Mouse (Mus musculus): ENCODE data around the gene Usp20. TPM values are rescaled to one million over a fixed set of nuclear protein-coding genes. Genes with fewer than 3 reads are reported as not detected.

Gene Usp20
- polyA plus RNA-seq, 1 experiment from 2014 or later, result 19.8 TPM

GRCm38 (mm10) chr2:30995432-30995996 is 13.4 kb downstream of the Usp20 start:
- 73% methylated on average over 11 of the region's 11 CpGs for WGBS
- peaks cover 13% of the 10 kb centered on the region; the same call in 1 of the 2 replicates for H3K36me3 ChIP-seq

GRCm38 (mm10) chr2:30998443-30999260 is 16.6 kb downstream of the Usp20 start:
- peaks cover 28% of the 10 kb centered on the region for H3K36me3 ChIP-seq
- no peaks in the 10 kb centered on the region for H3K9me3 ChIP-seq (replicated peaks)
- H3K4me3 ChIP-seq, result no peak overlapping the region
- H3K27ac ChIP-seq (replicated peaks), result no peak overlapping the region
- DNase-seq (ENCODE audit: low spot score), result no peak
- no peaks in the 10 kb centered on the region for H3K27me3 ChIP-seq (ENCODE audit: low read depth, poor library complexity, severe bottlenecking)
- peaks cover 5% of the 10 kb centered on the region; the same call in 1 of the 2 replicates for H3K4me1 ChIP-seq
- 80% methylated on average over 8 of the region's 8 CpGs for WGBS

More at GRCm38 (mm10) chr2:30995432-30995996, 13.4 kb downstream of the Usp20 start:
- H3K9me3 ChIP-seq (replicated peaks), result no peaks in the 10 kb centered on the region
- no peak overlapping the region for H3K27ac ChIP-seq (replicated peaks)
- H3K4me1 ChIP-seq, result peaks cover 5% of the 10 kb centered on the region; the same call in 1 of the 2 replicates
- H3K27me3 ChIP-seq (ENCODE audit: low read depth, poor library complexity, severe bottlenecking), result no peaks in the 10 kb centered on the region
- DNase-seq (ENCODE audit: low spot score), result no peak
- H3K4me3 ChIP-seq, result no peak overlapping the region

- 95% methylated on average over 10 of the region's 10 CpGs for WGBS
- no peaks in the 10 kb centered on the region for H3K4me1 ChIP-seq
- DNase-seq (ENCODE audit: low spot score), result no peak
- H3K27ac ChIP-seq (replicated peaks), result no peak overlapping the region
- H3K27me3 ChIP-seq (ENCODE audit: low read depth, poor library complexity, severe bottlenecking), result no peaks in the 10 kb centered on the region
- no peaks in the 10 kb centered on the region for H3K9me3 ChIP-seq (replicated peaks)
- no peak overlapping the region for H3K4me3 ChIP-seq
- peaks cover 49% of the 10 kb centered on the region for H3K36me3 ChIP-seq
These were observed 20.8 kb downstream of the Usp20 start for GRCm38 (mm10) chr2:31002857-31003256.

GRCm38 (mm10) chr2:31005453-31005852 is 23.4 kb downstream of the Usp20 start:
- H3K4me3 ChIP-seq, result no peak overlapping the region
- H3K4me1 ChIP-seq, result no peaks in the 10 kb centered on the region
- WGBS, result 93% methylated on average over 2 of the region's 2 CpGs
- no peaks in the 10 kb centered on the region for H3K27me3 ChIP-seq (ENCODE audit: low read depth, poor library complexity, severe bottlenecking)
- peaks cover 52% of the 10 kb centered on the region for H3K36me3 ChIP-seq
- no peak overlapping the region for H3K27ac ChIP-seq (replicated peaks)
- no peaks in the 10 kb centered on the region for H3K9me3 ChIP-seq (replicated peaks)
- DNase-seq (ENCODE audit: low spot score), result no peak

GRCm38 (mm10) chr2:31006434-31006833 is 24.4 kb downstream of the Usp20 start:
- peaks cover 62% of the 10 kb centered on the region for H3K36me3 ChIP-seq

GRCm38 (mm10) chr2:31007208-31007607 is 25.1 kb downstream of the Usp20 start:
- Histone ChIP-seq H3K27ac (replicated peaks) (no peak overlapping the region), H3K36me3 (peaks cover 62% of the 10 kb centered on the region), H3K9me3 (replicated peaks) (no peaks in the 10 kb centered on the region), H3K4me3 (no peak overlapping the region), H3K4me1 (no peaks in the 10 kb centered on the region), H3K27me3 (ENCODE audit: low read depth, poor library complexity, severe bottlenecking) (no peaks in the 10 kb centered on the region)
- no peak for DNase-seq (ENCODE audit: low spot score)
- WGBS, result 92% methylated on average over 5 of the region's 5 CpGs

More at GRCm38 (mm10) chr2:31006434-31006833, 24.4 kb downstream of the Usp20 start:
- Histone ChIP-seq H3K27ac (replicated peaks) (no peak overlapping the region), H3K4me3 (no peak overlapping the region), H3K9me3 (replicated peaks) (no peaks in the 10 kb centered on the region), H3K4me1 (no peaks in the 10 kb centered on the region), H3K27me3 (ENCODE audit: low read depth, poor library complexity, severe bottlenecking) (no peaks in the 10 kb centered on the region)
- no peak for DNase-seq (ENCODE audit: low spot score)
- 83% methylated on average over 5 of the region's 5 CpGs for WGBS

GRCm38 (mm10) chr2:31013371-31014120 is 31.5 kb downstream of the Usp20 start:
- H3K4me1 ChIP-seq, result no peaks in the 10 kb centered on the region
- no peaks in the 10 kb centered on the region for H3K27me3 ChIP-seq (ENCODE audit: low read depth, poor library complexity, severe bottlenecking)
- H3K9me3 ChIP-seq (replicated peaks), result no peaks in the 10 kb centered on the region
- H3K27ac ChIP-seq (replicated peaks), result no peak overlapping the region
- 81% methylated on average over 14 of the region's 14 CpGs for WGBS
- DNase-seq (ENCODE audit: low spot score), result no peak
- H3K36me3 ChIP-seq, result peaks cover 53% of the 10 kb centered on the region
- H3K4me3 ChIP-seq, result no peak overlapping the region

- H3K4me1 ChIP-seq, result no peaks in the 10 kb centered on the region
- 93% methylated on average over 18 of the region's 18 CpGs for WGBS
- no peaks in the 10 kb centered on the region for H3K9me3 ChIP-seq (replicated peaks)
- DNase-seq (ENCODE audit: low spot score), result no peak
- H3K36me3 ChIP-seq, result peaks cover 60% of the 10 kb centered on the region
- no peak overlapping the region for H3K27ac ChIP-seq (replicated peaks)
- no peaks in the 10 kb centered on the region for H3K27me3 ChIP-seq (ENCODE audit: low read depth, poor library complexity, severe bottlenecking)
- no peak overlapping the region for H3K4me3 ChIP-seq
These were observed 35.7 kb downstream of the Usp20 start for GRCm38 (mm10) chr2:31017625-31018317.

GRCm38 (mm10) chr2:31018519-31018918 is 36.4 kb downstream of the Usp20 start:
- Histone ChIP-seq H3K27me3 (ENCODE audit: low read depth, poor library complexity, severe bottlenecking) (no peaks in the 10 kb centered on the region), H3K4me3 (no peak overlapping the region), H3K9me3 (replicated peaks) (no peaks in the 10 kb centered on the region), H3K27ac (replicated peaks) (no peak overlapping the region), H3K4me1 (no peaks in the 10 kb centered on the region), H3K36me3 (peaks cover 60% of the 10 kb centered on the region)
- DNase-seq (ENCODE audit: low spot score), result no peak
- WGBS, result 85% methylated on average over 8 of the region's 8 CpGs

GRCm38 (mm10) chr2:31019011-31019410 is 36.9 kb downstream of the Usp20 start:
- 89% methylated on average over 8 of the region's 8 CpGs for WGBS
- Histone ChIP-seq H3K36me3 (peaks cover 60% of the 10 kb centered on the region), H3K27ac (replicated peaks) (no peak overlapping the region), H3K9me3 (replicated peaks) (no peaks in the 10 kb centered on the region), H3K4me1 (no peaks in the 10 kb centered on the region), H3K27me3 (ENCODE audit: low read depth, poor library complexity, severe bottlenecking) (no peaks in the 10 kb centered on the region), H3K4me3 (no peak overlapping the region)
- DNase-seq (ENCODE audit: low spot score), result no peak

GRCm38 (mm10) chr2:31020202-31020601 is 38.1 kb downstream of the Usp20 start:
- H3K27ac ChIP-seq (replicated peaks), result no peak overlapping the region
- DNase-seq (ENCODE audit: low spot score), result no peak
- no peaks in the 10 kb centered on the region for H3K27me3 ChIP-seq (ENCODE audit: low read depth, poor library complexity, severe bottlenecking)
- H3K36me3 ChIP-seq, result peaks cover 60% of the 10 kb centered on the region
- WGBS, result 93% methylated on average over 2 of the region's 2 CpGs
- H3K9me3 ChIP-seq (replicated peaks), result no peaks in the 10 kb centered on the region
- no peak overlapping the region for H3K4me3 ChIP-seq
- H3K4me1 ChIP-seq, result no peaks in the 10 kb centered on the region

GRCm38 (mm10) chr2:31023940-31024339 is 41.9 kb downstream of the Usp20 start:
- Histone ChIP-seq H3K36me3 (peaks cover 39% of the 10 kb centered on the region), H3K27ac (replicated peaks) (no peak overlapping the region), H3K27me3 (ENCODE audit: low read depth, poor library complexity, severe bottlenecking) (no peaks in the 10 kb centered on the region), H3K4me1 (peaks cover 9% of the 10 kb centered on the region), H3K9me3 (replicated peaks) (no peaks in the 10 kb centered on the region), H3K4me3 (no peak overlapping the region)
- no peak for DNase-seq (ENCODE audit: low spot score)
- 77% methylated on average over 5 of the region's 5 CpGs for WGBS
